Mouse (Mus musculus): ENCODE measurements around the gene Pfdn6.

- peak; percentile 95 for TF ChIP-seq CTCF (IDR thresholded peaks at IDR 0.05; ENCODE audit: control insufficient read depth, insufficient read depth, low read length)
- TF ChIP-seq POLR2A (IDR thresholded peaks at IDR 0.05; ENCODE audit: borderline replicate concordance, control insufficient read depth, low read depth, low read length), result peak; percentile 24; the same call in 1 of the 2 replicates
These were observed 19.7 kb downstream of the Pfdn6 start for GRCm38 (mm10) chr17:33920282-33921097.
